Mouse (Mus musculus) cerebellum, adult 2 months (tissue): ENCODE measurements around the gene Fcho1.

Experiments
- CTCF ChIP-seq: fragments of 200-500 bp; IDR thresholded peaks from 2 replicates; pipeline ENCODE4 v1.5.1; 2011; ENCODE audit warnings: low read depth, mild to moderate bottlenecking, control low read depth, low read length, moderate library complexity, borderline replicate concordance; ENCODE audit not compliant: insufficient read depth
- POLR2A ChIP-seq: fragments of 200-500 bp; IDR thresholded peaks from 2 replicates; pipeline ENCODE4 v1.6.1; 2011; ENCODE audit warnings: low read length, control low read depth, borderline replicate concordance; ENCODE audit not compliant: insufficient read depth

GRCm38 (mm10) chr8:71707874-71708273 is 17.6 kb downstream of the Fcho1 start:
- TF ChIP-seq CTCF (peak; percentile 65), POLR2A (no peak)
